Mouse (Mus musculus) regulatory T cell (primary cell): ENCODE measurements around the gene Sec31b.

ENCODE experiments used
- in situ Hi-C: fragments of 300-600 bp; cut with MboI, MseI; formaldehyde crosslinking; loops from one replicate; pipeline ENCODE4 v1.15.1; 2025; ENCODE audit warnings: high pct_unique_total_duplicates

Gene Sec31b

GRCm38 (mm10) chr19:44545321-44546041 lies at the start of gene Sec31b:
TSS of gene Sec31b (minus strand) at chr19:44545864.
- in situ Hi-C loops = no loop called here

- in situ Hi-C loops = no loop called here
Measured at GRCm38 (mm10) chr19:44594180-44594579, 48.5 kb upstream of the Sec31b start.

- in situ Hi-C loops = no loop called here
Measured at GRCm38 (mm10) chr19:44591638-44592037, 46.0 kb upstream of the Sec31b start.

GRCm38 (mm10) chr19:44590992-44591391 lies 45.3 kb upstream of the Sec31b start:
- in situ Hi-C loops = no loop called here

GRCm38 (mm10) chr19:44589591-44590223 lies 44.0 kb upstream of the Sec31b start:
- in situ Hi-C loops = loop anchor here (5.0 to 10.0 kb wide), 2 partner anchors 293 to 1155 kb away; no protein-coding TSS in a partner anchor

GRCm38 (mm10) chr19:44588036-44588435 lies 42.4 kb upstream of the Sec31b start:
- in situ Hi-C loops = loop anchor here (5.0 to 10.0 kb wide), 2 partner anchors 294 to 1153 kb away; no protein-coding TSS in a partner anchor

GRCm38 (mm10) chr19:44582638-44583309 lies 37.1 kb upstream of the Sec31b start:
- in situ Hi-C loops = loop anchor here (10.0 kb wide), 1 partner anchor 1148 kb away; no protein-coding TSS in a partner anchor

GRCm38 (mm10) chr19:44582103-44582502 lies 36.4 kb upstream of the Sec31b start:
- in situ Hi-C loops = loop anchor here (10.0 kb wide), 1 partner anchor 1147 kb away; no protein-coding TSS in a partner anchor

GRCm38 (mm10) chr19:44578038-44578437 lies 32.4 kb upstream of the Sec31b start:
- in situ Hi-C loops = no loop called here

- in situ Hi-C loops = no loop called here
Measured at GRCm38 (mm10) chr19:44576275-44576674, 30.6 kb upstream of the Sec31b start.

- in situ Hi-C loops = no loop called here
Measured at GRCm38 (mm10) chr19:44567763-44568162, 22.1 kb upstream of the Sec31b start.

GRCm38 (mm10) chr19:44564006-44564405 lies 18.3 kb upstream of the Sec31b start:
- in situ Hi-C loops = no loop called here

- in situ Hi-C loops = no loop called here
Measured at GRCm38 (mm10) chr19:44562652-44563206, 17.1 kb upstream of the Sec31b start, which contains the start of gene Hif1an. TSS of gene Hif1an (plus strand) at chr19:44562850.

GRCm38 (mm10) chr19:44554861-44555590 lies 9.4 kb upstream of the Sec31b start, which contains the start of gene Ndufb8:
TSS of gene Ndufb8 (minus strand) at chr19:44555440.
- in situ Hi-C loops = no loop called here

- in situ Hi-C loops = no loop called here
Measured at GRCm38 (mm10) chr19:44554490-44554860, 8.8 kb upstream of the Sec31b start.

GRCm38 (mm10) chr19:44553286-44553685 lies 7.6 kb upstream of the Sec31b start:
- in situ Hi-C loops = no loop called here

GRCm38 (mm10) chr19:44552731-44553130 lies 7.1 kb upstream of the Sec31b start, which contains the start of gene Gm20538:
TSS of gene Gm20538 (minus strand) at chr19:44552831.
- in situ Hi-C loops = no loop called here

- in situ Hi-C loops = loop anchor here (5.0 kb wide), 1 partner anchor 67 kb away; no protein-coding TSS in a partner anchor
Measured at GRCm38 (mm10) chr19:44544775-44545174, 889 bp downstream of the Sec31b start.

- in situ Hi-C loops = loop anchor here (5.0 kb wide), 1 partner anchor 67 kb away; no protein-coding TSS in a partner anchor
Measured at GRCm38 (mm10) chr19:44544372-44544771, 1.3 kb downstream of the Sec31b start.

- in situ Hi-C loops = loop anchor here (5.0 kb wide), 1 partner anchor 65 kb away; no protein-coding TSS in a partner anchor
Measured at GRCm38 (mm10) chr19:44542694-44543178, 2.9 kb downstream of the Sec31b start.

- in situ Hi-C loops = no loop called here
Measured at GRCm38 (mm10) chr19:44537416-44537815, 8.2 kb downstream of the Sec31b start.
